Mouse (Mus musculus) megakaryocyte, embryonic 14.5 days (primary cell): ENCODE measurements at regions not wholly inside any gene's neighbourhood (a gene's known extent, or its start where the extent isn't known, plus 50 kb on each side); places are given as distances from the start of the nearest gene placed in this dataset.

Experiments used
- FLI1 ChIP-seq: IDR thresholded peaks from 2 replicates; pipeline ENCODE4 v1.6.1; 2012; ENCODE audit warnings: low read length, inconsistent platforms, mixed read lengths
- GATA1 ChIP-seq: IDR thresholded peaks from 3 replicates; pipeline ENCODE4 v1.6.1; 2012; ENCODE audit warnings: mixed read lengths, low read length, inconsistent platforms, borderline replicate concordance

DNA sequence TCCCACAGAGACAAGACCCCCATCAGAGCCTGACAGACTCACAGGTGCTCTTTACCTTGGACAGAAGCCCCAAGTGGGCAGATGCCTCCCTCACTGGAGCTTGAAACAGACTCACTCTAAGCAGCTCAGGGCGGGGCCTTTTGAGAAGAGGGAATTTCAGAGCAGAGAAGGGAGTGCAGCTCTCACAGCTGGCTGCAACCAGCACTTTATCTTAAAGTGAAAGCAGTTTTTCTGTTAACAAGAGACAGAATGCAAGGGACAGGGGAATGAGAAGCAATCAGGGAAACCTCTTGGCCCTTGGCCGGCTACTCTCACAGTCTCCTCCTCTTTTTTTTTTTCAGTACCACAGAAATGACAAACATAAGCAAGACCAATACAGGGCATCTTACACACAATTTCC is 56.2 kb upstream of the B3galnt1 start:
- no peak for TF ChIP-seq GATA1
- no peak for TF ChIP-seq FLI1
